Mouse (Mus musculus) small intestine, adult 2 months (tissue): ENCODE data around the gene Rbm28.

Experiments used
- CTCF ChIP-seq: fragments of 200-500 bp; IDR thresholded peaks from 2 replicates; pipeline ENCODE4 v1.5.1; 2012; ENCODE audit warnings: low read depth, mild to moderate bottlenecking, control low read depth, inconsistent platforms, low read length, moderate library complexity, mixed read lengths; ENCODE audit not compliant: insufficient replicate concordance, insufficient read length; ENCODE audit errors: extremely low read depth
- POLR2A ChIP-seq: fragments of 200-500 bp; IDR thresholded peaks from 2 replicates; pipeline ENCODE4 v1.6.1; 2012; ENCODE audit warnings: low read depth, mild to moderate bottlenecking, control low read depth, inconsistent platforms, low read length, moderate library complexity

DNA sequence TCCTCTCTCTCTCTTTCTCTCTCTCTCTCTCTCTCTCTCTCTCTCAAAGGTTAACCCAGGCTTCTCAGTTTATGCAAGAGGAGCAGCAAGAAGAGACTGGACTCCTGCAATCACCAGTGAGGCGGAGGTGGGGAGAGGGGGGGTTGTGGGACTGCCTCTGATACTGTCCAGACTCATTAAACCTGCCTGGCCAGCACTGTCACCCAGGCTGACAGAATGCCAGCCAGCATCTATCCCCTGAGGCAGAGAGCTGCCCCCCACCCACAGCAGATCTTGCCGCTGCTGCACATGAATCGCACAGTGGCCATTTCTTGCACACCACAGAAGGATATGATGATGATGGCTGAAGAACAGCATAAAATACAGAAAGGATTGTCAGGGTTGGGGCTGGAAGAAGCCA, 10.3 kb upstream of the Rbm28 start:
- TF ChIP-seq POLR2A = no peak
- no peak for TF ChIP-seq CTCF
